In the genomic region with DNA sequence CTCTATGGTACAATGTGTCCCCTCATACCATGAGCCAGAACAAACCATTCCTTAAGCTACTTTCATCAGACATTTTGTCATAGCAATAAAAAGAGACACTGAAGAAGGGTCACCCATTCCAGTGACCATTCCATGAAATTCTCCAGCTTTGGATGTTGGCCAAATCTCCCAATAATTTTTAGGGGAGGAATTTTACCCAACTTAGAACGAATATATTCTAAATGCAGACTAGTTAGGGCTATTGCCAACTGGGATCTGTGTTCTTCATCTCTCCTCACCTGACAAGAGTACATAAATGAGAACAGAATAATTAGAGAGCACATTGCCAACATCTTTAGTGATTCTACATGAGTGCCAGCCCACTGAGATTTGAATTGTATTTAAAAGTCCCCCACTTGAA, we compare ENCODE assay signal across 41 mouse cellular contexts. TPM values are rescaled to one million over a fixed set of nuclear protein-coding genes. Genes with fewer than 3 reads are reported as not detected.
"Had no signal": no experiment of that assay in that cellular context is flagged by ENCODE, and none has a peak within 500 bp of the region (broad histone marks: within the 10 kb centered on the region; RNA-seq: fewer than 3 reads in every experiment).

A gene (plus strand): TSS at position 301 of the 400 bp plus-strand sequence.

- H3K9me3 ChIP-seq: heart, embryonic 10.5 days; heart, embryonic 12.5 days; heart, embryonic 13.5 days; heart, embryonic 15.5 days; hindbrain, embryonic 10.5 days; hindbrain, embryonic 12.5 days; hindbrain, embryonic 13.5 days; hindbrain, embryonic 15.5 days; intestine, embryonic 15.5 days; kidney, embryonic 15.5 days had no signal

- H3K36me3 ChIP-seq: heart, embryonic 10.5 days; heart, embryonic 12.5 days; heart, embryonic 13.5 days; heart, embryonic 15.5 days; hindbrain, embryonic 10.5 days; hindbrain, embryonic 12.5 days; hindbrain, embryonic 13.5 days; hindbrain, embryonic 15.5 days; intestine, embryonic 15.5 days; kidney, embryonic 15.5 days had no signal

- ATAC-seq: hindbrain, embryonic 16.5 days; hindbrain, postnatal 0 days; inflammation-experienced regulatory T-cells, adult 6 months; intestine, embryonic 15.5 days; intestine, embryonic 16.5 days; intestine, postnatal 0 days had no signal

- H3K4me1 ChIP-seq: heart, embryonic 10.5 days; heart, embryonic 12.5 days; heart, embryonic 13.5 days; heart, embryonic 15.5 days; hindbrain, embryonic 10.5 days; hindbrain, embryonic 12.5 days; hindbrain, embryonic 13.5 days; hindbrain, embryonic 15.5 days; intestine, embryonic 15.5 days; kidney, embryonic 15.5 days had no signal

- H3K27me3 ChIP-seq: heart, embryonic 12.5 days; heart, embryonic 15.5 days; hindbrain, embryonic 12.5 days; hindbrain, embryonic 13.5 days; hindbrain, embryonic 15.5 days; intestine, embryonic 15.5 days; kidney, embryonic 15.5 days had no signal

- H3K4me3 ChIP-seq: heart, embryonic 10.5 days; heart, embryonic 12.5 days; heart, embryonic 13.5 days; heart, embryonic 15.5 days; hindbrain, embryonic 10.5 days; hindbrain, embryonic 12.5 days; hindbrain, embryonic 13.5 days; hindbrain, embryonic 15.5 days; intestine, embryonic 15.5 days; kidney, embryonic 15.5 days; layer of hippocampus, adult 2 months had no signal

RNA-seq across cellular contexts. Expression of the gene that starts here (rescaled TPM):
- total RNA-seq: heart, postnatal 10 days; heart, postnatal 14 days; heart, postnatal 25 days; heart, postnatal 36 days; heart, postnatal 4 days; hematopoietic stem cell, adult 5-6 weeks; hindbrain, postnatal 0 days; layer of hippocampus, adult 18-20 months; layer of hippocampus, adult 2 months; layer of hippocampus, adult 8-10 months; layer of hippocampus, postnatal 10 days; layer of hippocampus, postnatal 14 days; layer of hippocampus, postnatal 25 days; layer of hippocampus, postnatal 36 days; left cerebral cortex, adult 18-20 months had no signal
- polyA plus RNA-seq: heart, embryonic 10.5 days; heart, embryonic 11.5 days; heart, embryonic 12.5 days; heart, embryonic 13.5 days; heart, embryonic 14.5 days; heart, embryonic 15.5 days; heart, embryonic 16.5 days; heart, postnatal 0 days; hindbrain, embryonic 10.5 days; hindbrain, embryonic 11.5 days; hindbrain, embryonic 12.5 days; hindbrain, embryonic 13.5 days; hindbrain, embryonic 14.5 days; hindbrain, embryonic 15.5 days; hindbrain, embryonic 16.5 days; hindbrain, postnatal 0 days; inflammation-experienced regulatory T-cells, adult 6 months; intestine, embryonic 14.5 days; intestine, embryonic 15.5 days; intestine, embryonic 16.5 days; intestine, postnatal 0 days; kidney, adult 2 months; kidney, embryonic 14.5 days; kidney, embryonic 15.5 days; kidney, embryonic 16.5 days; kidney, postnatal 0 days; large intestine, adult 2 months had no signal
